Mouse (Mus musculus): ENCODE measurements around the gene Vamp4.

GRCm38 (mm10) chr1:162564992-162565391 is 5.3 kb upstream of the Vamp4 start:
- TF ChIP-seq POLR2A (IDR thresholded peaks at IDR 0.05; ENCODE audit: insufficient read depth, low read depth, low read length) (no peak), CTCF (IDR thresholded peaks at IDR 0.05; ENCODE audit: insufficient read depth, low read depth, low read length) (no peak)
